Mouse (Mus musculus): ENCODE data around the gene Dtymk. TPM values are rescaled to one million over a fixed set of nuclear protein-coding genes. Genes with fewer than 3 reads are reported as not detected.

The Dtymk gene
- total and polyA plus RNA-seq, 3 experiments: 193 to 454 (median 391) TPM

DNA sequence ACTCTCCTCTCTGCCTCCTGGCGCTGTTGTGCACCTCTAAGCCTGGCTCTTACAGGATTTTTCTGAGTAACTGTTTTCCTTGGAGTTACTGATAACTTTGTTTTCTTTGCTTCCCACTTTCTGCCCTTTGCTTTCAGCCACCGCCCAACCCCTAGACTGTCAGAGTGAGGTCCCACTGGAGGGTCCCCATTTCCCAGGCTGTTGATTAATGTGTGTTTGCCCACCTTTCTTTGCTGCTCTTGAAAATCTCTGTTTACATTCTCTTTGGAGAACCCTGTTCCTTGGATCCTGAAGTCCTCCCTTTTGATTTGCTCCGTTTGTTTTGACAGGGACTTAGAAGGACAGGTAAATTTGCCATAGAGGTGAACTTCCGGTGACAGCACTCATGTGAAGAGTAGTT is 7.1 kb upstream of the Dtymk start:
- no peak for DNase-seq (ENCODE audit: low read depth, low spot score)
- no peaks in the 10 kb centered on the region for H3K9me3 ChIP-seq (replicated peaks; ENCODE audit: insufficient read depth, low read length)
- TF ChIP-seq POLR2A (IDR thresholded peaks at IDR 0.05; ENCODE audit: control insufficient read depth in 1 of 2, insufficient read depth in 1 of 2, low read depth in 1 of 2, low read length in 2 of 2, poor library complexity in 1 of 2): no peak
- TF ChIP-seq ETS1 (IDR thresholded peaks at IDR 0.05; ENCODE audit: low read depth, low read length): no peak
- TF ChIP-seq NELFE (IDR thresholded peaks at IDR 0.05; ENCODE audit: low read depth, low read length): no peak
- no peak for TF ChIP-seq ZNF384 (IDR thresholded peaks at IDR 0.05; ENCODE audit: low read depth, low read length)
- no peak for TF ChIP-seq USF2 (IDR thresholded peaks at IDR 0.05; ENCODE audit: borderline replicate concordance in 1 of 2, insufficient read depth in 1 of 2, low read depth in 1 of 2, low read length in 2 of 2)
- TF ChIP-seq TBP (IDR thresholded peaks at IDR 0.05; ENCODE audit: low read depth, low read length): no peak
- no peak for TF ChIP-seq GATA1 (IDR thresholded peaks at IDR 0.05; ENCODE audit: low read depth, low read length)
- no peak for TF ChIP-seq RCOR1 (IDR thresholded peaks at IDR 0.05; ENCODE audit: low read depth, low read length)
- TF ChIP-seq MAX (IDR thresholded peaks at IDR 0.05; ENCODE audit: low read length): no peak
- no peak for TF ChIP-seq ZKSCAN1 (IDR thresholded peaks at IDR 0.05; ENCODE audit: low read depth, low read length)
- H3K27me3 ChIP-seq (ENCODE audit: control insufficient read depth in 1 of 2, insufficient read depth in 2 of 2, low read length in 2 of 2): no peaks in the 10 kb centered on the region
- H3K9ac ChIP-seq (ENCODE audit: control insufficient read depth, low read depth, low read length, poor library complexity, severe bottlenecking): no peak overlapping the region
- H3K36me3 ChIP-seq (ENCODE audit: control insufficient read depth in 1 of 2, insufficient read depth in 2 of 2, low read length in 2 of 2): peaks cover 12 to 13% of the 10 kb centered on the region in 2 experiments
- no peak overlapping the region for H3K27ac ChIP-seq (ENCODE audit: control insufficient read depth, low read depth, low read length)
- H3K4me1 ChIP-seq (ENCODE audit: control insufficient read depth in 1 of 2, insufficient read depth in 2 of 2, low read length in 2 of 2): peaks cover 2 to 15% of the 10 kb centered on the region in 2 experiments
- H3K4me3 ChIP-seq (ENCODE audit: control insufficient read depth in 1 of 2, insufficient read depth in 1 of 2, low read depth in 2 of 2, low read length in 2 of 2): no peak overlapping the region
- H3K79me2 ChIP-seq (ENCODE audit: control insufficient read depth, insufficient read depth, low read length, poor library complexity): peaks cover 21% of the 10 kb centered on the region

DNA sequence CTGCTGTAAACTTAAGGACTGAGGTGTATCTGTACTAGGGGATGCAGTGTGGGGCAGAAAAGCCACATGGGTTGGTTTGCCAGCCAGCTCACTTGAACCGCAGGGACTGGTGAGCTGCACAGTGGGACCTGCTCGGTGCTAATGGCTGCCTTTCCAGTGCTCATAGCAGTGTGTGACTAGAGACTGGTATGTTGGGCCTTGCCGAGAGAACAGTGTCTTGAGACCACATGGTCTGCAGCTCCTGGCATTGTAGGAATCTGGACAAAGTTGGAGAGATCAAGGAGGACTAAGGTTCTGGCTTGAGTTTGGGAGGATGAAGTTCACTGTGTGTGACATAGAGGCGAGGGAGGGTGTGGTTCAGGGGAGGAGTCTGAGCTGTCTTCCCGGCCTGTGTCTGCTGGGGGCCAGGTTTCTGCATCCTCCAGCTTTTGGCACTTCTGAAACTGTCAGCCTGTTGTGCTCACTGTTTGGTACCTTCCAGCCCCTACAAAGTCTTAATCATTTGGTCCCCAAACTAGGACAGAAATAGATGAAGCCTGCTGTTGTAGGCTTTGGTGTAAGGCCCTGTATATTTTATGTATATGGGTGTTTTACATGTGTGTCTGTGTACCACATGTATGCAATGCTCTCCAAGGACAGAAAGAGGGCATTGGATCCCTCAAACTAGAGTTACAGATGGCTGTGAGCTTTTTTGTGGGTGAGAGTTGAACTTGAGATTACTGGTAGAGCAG is 3.7 kb upstream of the Dtymk start:
- Histone ChIP-seq H3K36me3 (ENCODE audit: control insufficient read depth in 1 of 2, insufficient read depth in 2 of 2, low read length in 2 of 2) (peaks cover 7 to 20% of the 10 kb centered on the region in 2 experiments), H3K79me2 (ENCODE audit: control insufficient read depth, insufficient read depth, low read length, poor library complexity) (peaks cover 39% of the 10 kb centered on the region), H3K9ac (ENCODE audit: control insufficient read depth, low read depth, low read length, poor library complexity, severe bottlenecking) (peak overlapping the region; percentile 44), H3K4me1 (ENCODE audit: control insufficient read depth in 1 of 2, insufficient read depth in 2 of 2, low read length in 2 of 2) (peaks cover 4 to 21% of the 10 kb centered on the region in 2 experiments), H3K4me3 (ENCODE audit: control insufficient read depth in 1 of 2, insufficient read depth in 1 of 2, low read depth in 2 of 2, low read length in 2 of 2) (peak overlapping the region; percentile 10 to 12), H3K9me3 (replicated peaks; ENCODE audit: insufficient read depth, low read length) (no peaks in the 10 kb centered on the region), H3K27ac (ENCODE audit: control insufficient read depth, low read depth, low read length) (peak overlapping the region; percentile 25), H3K27me3 (ENCODE audit: control insufficient read depth in 1 of 2, insufficient read depth in 2 of 2, low read length in 2 of 2) (no peaks in the 10 kb centered on the region)
- TF ChIP-seq KAT2A (conservative IDR thresholded peaks at IDR 0.05; ENCODE audit: low read depth, low read length) (no peak), USF2 (IDR thresholded peaks at IDR 0.05; ENCODE audit: borderline replicate concordance in 1 of 2, insufficient read depth in 1 of 2, low read depth in 1 of 2, low read length in 2 of 2) (peak in 1 of 2 experiments; percentile 7; a peak in 1 of 4 replicates), ZMIZ1 (IDR thresholded peaks at IDR 0.05; ENCODE audit: low read depth, low read length) (0 out of 2 replicates have a peak, but pooled peaks have one; percentile 40), POLR2A (IDR thresholded peaks at IDR 0.05; ENCODE audit: control insufficient read depth in 1 of 2, insufficient read depth in 1 of 2, low read depth in 1 of 2, low read length in 2 of 2, poor library complexity in 1 of 2) (peak in 1 of 2 experiments; percentile 38; a peak in 1 of 4 replicates), MYB (IDR thresholded peaks at IDR 0.05; ENCODE audit: low read depth, low read length) (no peak), TBP (IDR thresholded peaks at IDR 0.05; ENCODE audit: low read depth, low read length) (no peak), USF1 (IDR thresholded peaks at IDR 0.05; ENCODE audit: low read depth, low read length) (no peak), MAFK (IDR thresholded peaks at IDR 0.05; ENCODE audit: borderline replicate concordance, low read depth, low read length) (no peak), MAX (IDR thresholded peaks at IDR 0.05; ENCODE audit: low read length) (peak; percentile 64), RCOR1 (IDR thresholded peaks at IDR 0.05; ENCODE audit: low read depth, low read length) (no peak)
- peak; percentile 67 for DNase-seq (ENCODE audit: low read depth, low spot score)

All from MEL (cell line).